Mouse (Mus musculus): ENCODE measurements around the gene Mtrr. TPM values are rescaled to one million over a fixed set of nuclear protein-coding genes. Genes with fewer than 3 reads are reported as not detected.
A peak's percentile ranks its signal among the peaks of the same experiment; 100 is the strongest.

The Mtrr gene
- polyA plus RNA-seq, 2 experiments: 7.8 to 8.1 TPM

DNA sequence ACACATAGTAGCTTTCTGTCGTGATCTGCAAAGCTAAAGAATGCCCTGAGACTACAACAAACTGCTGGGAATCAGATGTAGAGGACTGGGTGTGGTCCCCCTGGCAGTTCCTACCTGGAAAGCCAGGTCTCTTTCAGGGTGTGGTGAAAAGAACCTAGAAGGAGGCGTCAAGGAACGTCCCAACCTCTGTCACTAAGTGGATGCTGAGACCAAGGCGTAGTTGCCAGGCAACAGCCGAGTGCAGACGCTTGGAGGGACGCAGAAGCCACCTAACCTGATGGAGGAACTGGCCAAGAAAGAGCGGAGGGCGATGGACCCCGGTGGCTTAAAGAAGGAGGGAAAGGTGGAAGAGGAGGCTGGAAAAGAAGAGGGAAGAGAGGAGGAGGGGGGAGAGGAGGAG is 15.2 kb upstream of the Mtrr start, which contains the start of gene 1700001L19Rik:
Gene 1700001L19Rik (plus strand): TSS at position 223 of the 400 bp plus-strand sequence.
- H3K9me3 ChIP-seq (ENCODE audit: control insufficient read depth, low read length): no peaks in the 10 kb centered on the region
- TF ChIP-seq CTCF (IDR thresholded peaks at IDR 0.05; ENCODE audit: low read depth) (no peak), EP300 (IDR thresholded peaks at IDR 0.05; ENCODE audit: low read depth) (no peak)
- H3K4me3 ChIP-seq (ENCODE audit: insufficient read depth in 1 of 2, low read depth in 2 of 2, low read length in 2 of 2): no peak within 1 kb of the TSS
- WGBS (ENCODE audit: insufficient replicate concordance): 19% methylated on average over 10 of the region's 10 CpGs
- DNase-seq (ENCODE audit: low read depth in 3 of 3, low spot score in 3 of 3) (no peak), ATAC-seq (ENCODE audit: insufficient read depth) (no peak)
- peak within 1 kb of the TSS; percentile 28 for H3K4me2 ChIP-seq (ENCODE audit: low read depth)
- no peak within 1 kb of the TSS for H3K27ac ChIP-seq
- H3K4me1 ChIP-seq (replicated peaks; ENCODE audit: control insufficient read depth in 2 of 2, insufficient read depth in 2 of 2, low read length in 1 of 2): peaks cover 0 to 8% of the 10 kb centered on the region in 2 experiments; a peak in 2 of 4 replicates
- no peak within 1 kb of the TSS for H3K9ac ChIP-seq (replicated peaks)
- H3K36me3 ChIP-seq (replicated peaks; ENCODE audit: control insufficient read depth, insufficient read depth, low read depth): 0 out of 2 replicates have a peak, but pooled peaks cover 3% of the 10 kb centered on the region
- H3K27me3 ChIP-seq (ENCODE audit: control insufficient read depth, insufficient read depth, low read length): no peaks in the 10 kb centered on the region

GRCm38 (mm10) chr13:68593797-68594196 is 11.8 kb upstream of the Mtrr start:
- Histone ChIP-seq H3K9ac (replicated peaks) (no peak overlapping the region), H3K36me3 (replicated peaks; ENCODE audit: control insufficient read depth, insufficient read depth, low read depth) (peaks cover 15% of the 10 kb centered on the region), H3K4me3 (ENCODE audit: insufficient read depth in 1 of 2, low read depth in 2 of 2, low read length in 2 of 2) (no peak overlapping the region), H3K27me3 (ENCODE audit: control insufficient read depth, insufficient read depth, low read length) (no peaks in the 10 kb centered on the region), H3K4me1 (replicated peaks; ENCODE audit: control insufficient read depth in 2 of 2, insufficient read depth in 2 of 2, low read length in 1 of 2) (peaks cover 0 to 5% of the 10 kb centered on the region in 2 experiments; a peak in 2 of 4 replicates), H3K9me3 (ENCODE audit: control insufficient read depth, low read length) (no peaks in the 10 kb centered on the region), H3K27ac (no peak overlapping the region), H3K4me2 (ENCODE audit: low read depth) (no peak overlapping the region)
- TF ChIP-seq EP300 (IDR thresholded peaks at IDR 0.05; ENCODE audit: low read depth) (no peak), CTCF (IDR thresholded peaks at IDR 0.05; ENCODE audit: low read depth) (no peak)
- DNase-seq (ENCODE audit: low read depth in 3 of 3, low spot score in 3 of 3) (no peak), ATAC-seq (ENCODE audit: insufficient read depth) (no peak)
- 67% methylated on average over 1 of the region's 1 CpGs for WGBS (ENCODE audit: insufficient replicate concordance)

- H3K4me3 ChIP-seq (ENCODE audit: insufficient read depth in 1 of 2, low read depth in 2 of 2, low read length in 2 of 2): no peak overlapping the region
- no peak overlapping the region for H3K4me2 ChIP-seq (ENCODE audit: low read depth)
- no peaks in the 10 kb centered on the region for H3K4me1 ChIP-seq (replicated peaks; ENCODE audit: control insufficient read depth in 2 of 2, insufficient read depth in 2 of 2, low read length in 1 of 2)
- no peak overlapping the region for H3K9ac ChIP-seq (replicated peaks)
- H3K27ac ChIP-seq: no peak overlapping the region
- peaks cover 43% of the 10 kb centered on the region for H3K36me3 ChIP-seq (replicated peaks; ENCODE audit: control insufficient read depth, insufficient read depth, low read depth)
- DNase-seq (ENCODE audit: low read depth in 3 of 3, low spot score in 3 of 3) (no peak), ATAC-seq (ENCODE audit: insufficient read depth) (no peak)
- no peak for TF ChIP-seq EP300 (IDR thresholded peaks at IDR 0.05; ENCODE audit: low read depth)
- no peak for TF ChIP-seq CTCF (IDR thresholded peaks at IDR 0.05; ENCODE audit: low read depth)
- H3K9me3 ChIP-seq (ENCODE audit: control insufficient read depth, low read length): no peaks in the 10 kb centered on the region
- H3K27me3 ChIP-seq (ENCODE audit: control insufficient read depth, insufficient read depth, low read length): no peaks in the 10 kb centered on the region
Measured at GRCm38 (mm10) chr13:68588352-68588751, 6.4 kb upstream of the Mtrr start.

DNA sequence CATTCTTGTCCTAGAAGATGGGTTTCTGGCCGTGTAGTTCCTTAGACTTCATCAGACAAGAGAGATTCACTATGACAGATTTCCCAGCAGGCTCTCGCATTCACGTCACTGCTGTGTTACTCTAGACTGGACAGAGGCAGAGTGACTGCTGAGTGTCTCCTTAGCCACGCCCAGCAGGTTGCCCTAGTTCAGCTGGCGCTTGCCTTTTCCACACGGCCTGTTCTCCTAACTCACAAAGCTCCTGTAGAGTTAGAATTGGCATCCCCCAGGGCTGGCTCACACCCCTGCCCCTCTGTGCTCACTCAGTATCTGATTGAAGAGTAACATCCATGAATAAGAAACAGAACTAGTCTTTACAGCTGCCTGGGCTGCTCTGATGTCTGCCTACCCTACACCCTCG is 3.5 kb upstream of the Mtrr start:
- H3K9me3 ChIP-seq (ENCODE audit: control insufficient read depth, low read length): no peaks in the 10 kb centered on the region
- H3K36me3 ChIP-seq (replicated peaks; ENCODE audit: control insufficient read depth, insufficient read depth, low read depth): peaks cover 40% of the 10 kb centered on the region
- H3K27me3 ChIP-seq (ENCODE audit: control insufficient read depth, insufficient read depth, low read length): no peaks in the 10 kb centered on the region
- no peak for TF ChIP-seq CTCF (IDR thresholded peaks at IDR 0.05; ENCODE audit: low read depth)
- TF ChIP-seq EP300 (IDR thresholded peaks at IDR 0.05; ENCODE audit: low read depth): no peak
- no peak overlapping the region for H3K4me3 ChIP-seq (ENCODE audit: insufficient read depth in 1 of 2, low read depth in 2 of 2, low read length in 2 of 2)
- DNase-seq (ENCODE audit: low read depth in 3 of 3, low spot score in 3 of 3) (no peak), ATAC-seq (ENCODE audit: insufficient read depth) (no peak)
- peaks cover 6 to 7% of the 10 kb centered on the region in 2 experiments; a peak in 3 of 4 replicates for H3K4me1 ChIP-seq (replicated peaks; ENCODE audit: control insufficient read depth in 2 of 2, insufficient read depth in 2 of 2, low read length in 1 of 2)
- H3K4me2 ChIP-seq (ENCODE audit: low read depth): no peak overlapping the region
- no peak overlapping the region for H3K27ac ChIP-seq
- WGBS (ENCODE audit: insufficient replicate concordance): 76% methylated on average over 7 of the region's 7 CpGs
- H3K9ac ChIP-seq (replicated peaks): no peak overlapping the region

- Histone ChIP-seq H3K9ac (replicated peaks) (no peak overlapping the region), H3K4me3 (ENCODE audit: insufficient read depth in 1 of 2, low read depth in 2 of 2, low read length in 2 of 2) (no peak overlapping the region), H3K4me2 (ENCODE audit: low read depth) (no peak overlapping the region), H3K4me1 (replicated peaks; ENCODE audit: control insufficient read depth in 2 of 2, insufficient read depth in 2 of 2, low read length in 1 of 2) (peaks cover 6 to 7% of the 10 kb centered on the region in 2 experiments; a peak in 3 of 4 replicates), H3K9me3 (ENCODE audit: control insufficient read depth, low read length) (no peaks in the 10 kb centered on the region), H3K27me3 (ENCODE audit: control insufficient read depth, insufficient read depth, low read length) (no peaks in the 10 kb centered on the region), H3K36me3 (replicated peaks; ENCODE audit: control insufficient read depth, insufficient read depth, low read depth) (peaks cover 29% of the 10 kb centered on the region), H3K27ac (no peak overlapping the region)
- 87% methylated on average over 11 of the region's 11 CpGs for WGBS (ENCODE audit: insufficient replicate concordance)
- DNase-seq (ENCODE audit: low read depth in 3 of 3, low spot score in 3 of 3) (no peak), ATAC-seq (ENCODE audit: insufficient read depth) (no peak)
- TF ChIP-seq CTCF (IDR thresholded peaks at IDR 0.05; ENCODE audit: low read depth): no peak
- no peak for TF ChIP-seq EP300 (IDR thresholded peaks at IDR 0.05; ENCODE audit: low read depth)
Measured at GRCm38 (mm10) chr13:68583961-68584360, 2.0 kb upstream of the Mtrr start.

Measured in liver, embryonic 14.5 days (tissue).